Mouse (Mus musculus) embryonic facial prominence, embryonic 10.5 days (tissue): ENCODE results near the gene Aqr. TPM values are rescaled to one million over a fixed set of nuclear protein-coding genes. Genes with fewer than 3 reads are reported as not detected.
"Not testable (repeated sequence)": the region's sequence is repeated elsewhere in the genome, so short reads cannot be mapped to it uniquely, and the experiment has no call there.

Experiments
- DNase-seq: peaks from one replicate; pipeline ENCODE4 v3.0.0-alpha.2; 2017; ENCODE audit warnings: low spot score
- H3K27ac ChIP-seq: fragments of 300-500 bp; sonication (generic); replicated peaks from 2 replicates; pipeline ENCODE4 v1.5.1; 2016; ENCODE audit warnings: mild to moderate bottlenecking
- H3K27me3 ChIP-seq: fragments of 300-500 bp; sonication (generic); replicated peaks from 2 replicates; pipeline ENCODE4 v1.6.1; 2016; ENCODE audit warnings: low read depth, mild to moderate bottlenecking; ENCODE audit not compliant: poor library complexity, severe bottlenecking
- H3K36me3 ChIP-seq: fragments of 300-500 bp; sonication (generic); replicated peaks from 2 replicates; pipeline ENCODE4 v1.6.1; 2016; ENCODE audit warnings: mild to moderate bottlenecking, moderate library complexity
- H3K4me1 ChIP-seq: fragments of 300-500 bp; sonication (generic); 2 replicates; pipeline ENCODE4 v1.6.1; 2016
- H3K4me3 ChIP-seq: fragments of 300-500 bp; sonication (generic); 2 replicates; pipeline ENCODE4 v1.5.1; 2016; ENCODE audit warnings: mild to moderate bottlenecking, moderate library complexity
- H3K9me3 ChIP-seq: fragments of 300-500 bp; sonication (generic); 2 replicates; pipeline ENCODE4 v1.6.1; 2016; ENCODE audit warnings: mild to moderate bottlenecking
- WGBS: fragments of 180-500 bp; shearing (Covaris S2); methylation state at CpG from one replicate; pipeline ENCODE4 v1.1.7; 2016; 5-methylcytosine and 5-hydroxymethylcytosine counted together
- polyA plus RNA-seq: library from polyadenylated mRNA; unstranded; fragments of >200 nt; fragmentation: Nextera tagmentation; extraction: Ambion mirVana; gene quantifications from 2 replicates; pipeline ENCODE4 v1.2.1, GENCODE M21; 2016

The Aqr gene
- polyA plus RNA-seq, result 48.7 and 54.5 TPM in 2 replicates

GRCm38 (mm10) chr2:114186924-114187323 lies at the start of gene Aqr:
Aqr (minus strand) TSS chr2:114187024.
- not testable (repeated sequence) for H3K4me1 ChIP-seq, H3K27me3 ChIP-seq, DNase-seq, H3K9me3 ChIP-seq, H3K4me3 ChIP-seq, H3K36me3 ChIP-seq, H3K27ac ChIP-seq
- WGBS, result 81% methylated on average over 1 of the region's 6 CpGs

GRCm38 (mm10) chr2:114236566-114236965 lies 49.7 kb upstream of the Aqr start:
- Histone ChIP-seq H3K27me3 (no peaks in the 10 kb centered on the region), H3K27ac (no peak overlapping the region), H3K36me3 (no peaks in the 10 kb centered on the region), H3K4me3 (no peak overlapping the region), H3K9me3 (no peaks in the 10 kb centered on the region), H3K4me1 (no peaks in the 10 kb centered on the region)
- DNase-seq, result no peak
- WGBS, result 85% methylated on average over 1 of the region's 1 CpGs

- H3K27ac ChIP-seq, result no peak overlapping the region
- no peak for DNase-seq
- H3K4me3 ChIP-seq, result no peak overlapping the region
- H3K27me3 ChIP-seq, result no peaks in the 10 kb centered on the region
- H3K36me3 ChIP-seq, result no peaks in the 10 kb centered on the region
- 89% methylated on average over 3 of the region's 3 CpGs for WGBS
- H3K4me1 ChIP-seq, result no peaks in the 10 kb centered on the region
- H3K9me3 ChIP-seq, result no peaks in the 10 kb centered on the region
These were observed 48.8 kb upstream of the Aqr start for GRCm38 (mm10) chr2:114235584-114235983.

GRCm38 (mm10) chr2:114231248-114231647 lies 44.4 kb upstream of the Aqr start:
- Histone ChIP-seq H3K27me3 (no peaks in the 10 kb centered on the region), H3K9me3 (no peaks in the 10 kb centered on the region), H3K36me3 (no peaks in the 10 kb centered on the region), H3K27ac (no peak overlapping the region), H3K4me3 (no peak overlapping the region), H3K4me1 (no peaks in the 10 kb centered on the region)
- 85% methylated on average over 2 of the region's 2 CpGs for WGBS
- no peak for DNase-seq

GRCm38 (mm10) chr2:114228672-114229071 lies 41.8 kb upstream of the Aqr start:
- no peaks in the 10 kb centered on the region for H3K9me3 ChIP-seq
- H3K36me3 ChIP-seq, result no peaks in the 10 kb centered on the region
- no peak overlapping the region for H3K27ac ChIP-seq
- 89% methylated on average over 2 of the region's 2 CpGs for WGBS
- no peak for DNase-seq
- no peaks in the 10 kb centered on the region for H3K4me1 ChIP-seq
- H3K27me3 ChIP-seq, result no peaks in the 10 kb centered on the region
- no peak overlapping the region for H3K4me3 ChIP-seq

GRCm38 (mm10) chr2:114205036-114205435 lies 18.2 kb upstream of the Aqr start:
- H3K27me3 ChIP-seq, result no peaks in the 10 kb centered on the region
- WGBS, result 77% methylated on average over 6 of the region's 6 CpGs
- no peaks in the 10 kb centered on the region for H3K9me3 ChIP-seq
- H3K4me3 ChIP-seq, result no peak overlapping the region
- H3K27ac ChIP-seq, result no peak overlapping the region
- no peak for DNase-seq
- no peaks in the 10 kb centered on the region for H3K36me3 ChIP-seq
- H3K4me1 ChIP-seq, result peaks cover 9% of the 10 kb centered on the region

GRCm38 (mm10) chr2:114201574-114201973 lies 14.8 kb upstream of the Aqr start:
- WGBS, result 39% methylated on average over 4 of the region's 4 CpGs
- peak overlapping the region; percentile 88 for H3K4me3 ChIP-seq
- H3K4me1 ChIP-seq, result peaks cover 13% of the 10 kb centered on the region
- H3K27me3 ChIP-seq, result no peaks in the 10 kb centered on the region
- no peaks in the 10 kb centered on the region for H3K9me3 ChIP-seq
- H3K36me3 ChIP-seq, result peaks cover 8% of the 10 kb centered on the region
- H3K27ac ChIP-seq, result peak overlapping the region; percentile 96
- no peak for DNase-seq

- under 1% methylated on average over 36 of the region's 36 CpGs for WGBS
- peaks cover 13% of the 10 kb centered on the region for H3K36me3 ChIP-seq
- DNase-seq, result peak; percentile 87
These were observed 14.2 kb upstream of the Aqr start, which contains the start of gene Zfp770 for GRCm38 (mm10) chr2:114200932-114201559. Zfp770 (minus strand) TSS chr2:114201469.

GRCm38 (mm10) chr2:114196421-114196820 lies 9.6 kb upstream of the Aqr start:
- DNase-seq, result no peak

More at GRCm38 (mm10) chr2:114200932-114201559, 14.2 kb upstream of the Aqr start, which contains the start of gene Zfp770:
- Histone ChIP-seq H3K27ac (peak within 1 kb of the TSS; percentile 96), H3K9me3 (no peaks in the 10 kb centered on the region), H3K4me1 (peaks cover 13% of the 10 kb centered on the region), H3K4me3 (peak within 1 kb of the TSS; percentile 88), H3K27me3 (no peaks in the 10 kb centered on the region)

GRCm38 (mm10) chr2:114177802-114178733 lies 8.8 kb downstream of the Aqr start:
- WGBS, result 53% methylated on average over 4 of the region's 4 CpGs

More at GRCm38 (mm10) chr2:114196421-114196820, 9.6 kb upstream of the Aqr start:
- WGBS, result 89% methylated on average over 5 of the region's 5 CpGs
- H3K4me3 ChIP-seq, result no peak overlapping the region
- H3K4me1 ChIP-seq, result peaks cover 11% of the 10 kb centered on the region
- H3K36me3 ChIP-seq, result peaks cover 44% of the 10 kb centered on the region
- no peaks in the 10 kb centered on the region for H3K27me3 ChIP-seq
- no peaks in the 10 kb centered on the region for H3K9me3 ChIP-seq
- H3K27ac ChIP-seq, result no peak overlapping the region

GRCm38 (mm10) chr2:114174651-114175484 lies 12.0 kb downstream of the Aqr start:
- under 1% methylated on average over 44 of the region's 44 CpGs for WGBS
- Histone ChIP-seq H3K4me3 (peak overlapping the region; percentile 95), H3K27ac (peak overlapping the region; percentile 92), H3K4me1 (peaks cover 11% of the 10 kb centered on the region), H3K9me3 (no peaks in the 10 kb centered on the region), H3K27me3 (no peaks in the 10 kb centered on the region), H3K36me3 (peaks cover 25% of the 10 kb centered on the region)
- peak; percentile 87 for DNase-seq

More at GRCm38 (mm10) chr2:114177802-114178733, 8.8 kb downstream of the Aqr start:
- Histone ChIP-seq H3K27ac (no peak overlapping the region), H3K4me1 (peaks cover 11% of the 10 kb centered on the region), H3K9me3 (no peaks in the 10 kb centered on the region), H3K36me3 (no peaks in the 10 kb centered on the region), H3K4me3 (no peak overlapping the region), H3K27me3 (no peaks in the 10 kb centered on the region)
- DNase-seq, result no peak

- H3K36me3 ChIP-seq, result peaks cover 38% of the 10 kb centered on the region
- H3K4me3 ChIP-seq, result no peak overlapping the region
- H3K4me1 ChIP-seq, result peaks cover 11% of the 10 kb centered on the region
- no peak overlapping the region for H3K27ac ChIP-seq
- DNase-seq, result no peak
- H3K9me3 ChIP-seq, result no peaks in the 10 kb centered on the region
- no peaks in the 10 kb centered on the region for H3K27me3 ChIP-seq
These were observed 13.6 kb downstream of the Aqr start for GRCm38 (mm10) chr2:114173248-114173647.
